Mouse (Mus musculus) myocyte (in vitro differentiated cells): Measurements from ENCODE around the gene Gm20388.

Source experiments
- POLR2A ChIP-seq: IDR thresholded peaks from one replicate; pipeline ENCODE4 v1.6.1; 2011; ENCODE audit warnings: low read depth, mild to moderate bottlenecking, control low read depth, moderate library complexity; ENCODE audit not compliant: insufficient read length
- USF1 ChIP-seq: IDR thresholded peaks from one replicate; pipeline ENCODE4 v1.6.1; 2011; ENCODE audit warnings: low read depth, mild to moderate bottlenecking, control low read depth, moderate library complexity

- no peak for TF ChIP-seq USF1
- no peak for TF ChIP-seq POLR2A
Observed at GRCm38 (mm10) chr8:122538310-122539076, 2627.9 kb downstream of the Gm20388 start.
